Mouse (Mus musculus): Measurements from ENCODE around the gene Zbtb16.

DNA sequence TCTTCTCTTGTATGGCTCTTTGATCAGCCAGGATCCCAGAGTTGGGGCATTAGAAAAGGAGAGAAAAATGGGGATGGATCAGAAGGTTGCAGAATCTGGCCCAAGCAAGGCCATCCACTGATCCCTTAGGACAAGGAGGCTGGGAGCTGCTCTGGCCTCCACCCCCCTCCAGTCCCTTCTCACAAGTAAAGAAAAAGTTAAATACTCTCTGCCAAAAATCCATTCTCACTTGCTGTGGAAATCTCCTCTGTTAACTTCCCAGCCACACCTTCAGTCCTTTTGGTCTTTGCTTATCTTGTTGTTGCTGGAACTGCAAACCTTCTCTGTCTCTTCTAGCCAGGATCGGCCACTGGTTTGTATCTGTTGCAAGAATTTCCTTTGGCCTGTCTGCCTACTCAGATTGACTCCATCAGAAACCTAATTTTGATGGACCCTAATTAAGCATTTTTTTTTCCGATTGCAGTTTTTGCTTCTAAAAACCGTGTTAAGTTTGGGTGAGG, 218.5 kb downstream of the Zbtb16 start:
- TF ChIP-seq EP300 (IDR thresholded peaks at IDR 0.05; ENCODE audit: insufficient read depth, low read depth, low read length) (no peak), CTCF (IDR thresholded peaks at IDR 0.05) (no peak), POLR2A (IDR thresholded peaks at IDR 0.05; ENCODE audit: insufficient read depth, low read depth, low read length) (no peak)
